Mouse (Mus musculus): Measurements from ENCODE around the gene Pi16.
A peak's percentile ranks its signal among the peaks of the same experiment; 100 is the strongest.
"Not testable (repeated sequence)": the region's sequence is repeated elsewhere in the genome, so short reads cannot be mapped to it uniquely, and the experiment has no call there.

Pi16 gene

GRCm38 (mm10) chr17:29330671-29331410 lies 13.4 kb downstream of the Pi16 start:
- no peak for DNase-seq (ENCODE audit: low spot score)

- DNase-seq (ENCODE audit: low spot score) = no peak
Measured at GRCm38 (mm10) chr17:29332186-29332685, 14.8 kb downstream of the Pi16 start.

- DNase-seq (ENCODE audit: low spot score) = no peak
Measured at GRCm38 (mm10) chr17:29336266-29336990, 18.9 kb downstream of the Pi16 start.

GRCm38 (mm10) chr17:29337979-29338823 lies 20.7 kb downstream of the Pi16 start:
- DNase-seq (ENCODE audit: low spot score) = no peak

GRCm38 (mm10) chr17:29339170-29339768 lies 21.8 kb downstream of the Pi16 start:
- DNase-seq (ENCODE audit: low spot score) = no peak

GRCm38 (mm10) chr17:29340406-29341261 lies 23.2 kb downstream of the Pi16 start:
- DNase-seq (ENCODE audit: low spot score) = no peak

- DNase-seq (ENCODE audit: low spot score) = no peak
Measured at GRCm38 (mm10) chr17:29341591-29342003, 24.1 kb downstream of the Pi16 start.

GRCm38 (mm10) chr17:29342010-29342910 lies 24.8 kb downstream of the Pi16 start:
- no peak for DNase-seq (ENCODE audit: low spot score)

GRCm38 (mm10) chr17:29343241-29343640 lies 25.8 kb downstream of the Pi16 start:
- no peak for DNase-seq (ENCODE audit: low spot score)

- no peak for DNase-seq (ENCODE audit: low spot score)
Measured at GRCm38 (mm10) chr17:29345272-29345671, 27.8 kb downstream of the Pi16 start.

GRCm38 (mm10) chr17:29346496-29347125 lies 29.1 kb downstream of the Pi16 start:
- no peak for DNase-seq (ENCODE audit: low spot score)

- no peak for DNase-seq (ENCODE audit: low spot score)
Measured at GRCm38 (mm10) chr17:29347126-29347644, 29.7 kb downstream of the Pi16 start.

GRCm38 (mm10) chr17:29347645-29348256 lies 30.3 kb downstream of the Pi16 start, which contains the start of gene Mtch1:
Mtch1 (minus strand) TSS chr17:29347934.
- peak; percentile 98 for DNase-seq (ENCODE audit: low spot score)

- no peak for DNase-seq (ENCODE audit: low spot score)
Measured at GRCm38 (mm10) chr17:29348996-29349395, 31.5 kb downstream of the Pi16 start.

- DNase-seq (ENCODE audit: low spot score) = not testable (repeated sequence)
Measured at GRCm38 (mm10) chr17:29351056-29351455, 33.6 kb downstream of the Pi16 start.

- peak; percentile 18 for DNase-seq (ENCODE audit: low spot score)
Measured at GRCm38 (mm10) chr17:29355461-29355840, 38.0 kb downstream of the Pi16 start.

GRCm38 (mm10) chr17:29355841-29356478 lies 38.5 kb downstream of the Pi16 start:
- DNase-seq (ENCODE audit: low spot score) = peak; percentile 52

GRCm38 (mm10) chr17:29356479-29356856 lies 39.0 kb downstream of the Pi16 start:
- peak; percentile 41 for DNase-seq (ENCODE audit: low spot score)

All from ovary, postnatal 10 days (tissue).